Mouse (Mus musculus) small intestine, adult 2 months (tissue): ENCODE results near the gene Fermt3. TPM values are rescaled to one million over a fixed set of nuclear protein-coding genes. Genes with fewer than 3 reads are reported as not detected.
"Not testable (repeated sequence)": the region's sequence is repeated elsewhere in the genome, so short reads cannot be mapped to it uniquely, and the experiment has no call there.

Experiments
- H3K27ac ChIP-seq: fragments of 200-500 bp; 2 replicates; pipeline ENCODE4 v1.5.1; 2012; ENCODE audit warnings: low read depth, low read length, control low read depth, inconsistent platforms; ENCODE audit not compliant: insufficient read depth
- H3K27me3 ChIP-seq: fragments of 200-500 bp; 2 replicates; pipeline ENCODE4 v1.6.1; 2012; ENCODE audit warnings: mild to moderate bottlenecking, moderate library complexity, low read length, inconsistent platforms; ENCODE audit not compliant: control insufficient read depth, insufficient read depth
- H3K36me3 ChIP-seq: fragments of 200-500 bp; 2 replicates; pipeline ENCODE4 v1.6.1; 2012; ENCODE audit warnings: mild to moderate bottlenecking, low read length, control low read depth, inconsistent platforms; ENCODE audit not compliant: control insufficient read depth, insufficient read depth
- H3K4me1 ChIP-seq: fragments of 200-500 bp; 2 replicates; pipeline ENCODE4 v1.6.1; 2012; ENCODE audit warnings: low read length, inconsistent platforms, mixed read lengths; ENCODE audit not compliant: control insufficient read depth, insufficient read depth, insufficient read length
- H3K4me3 ChIP-seq: fragments of 200-500 bp; 2 replicates; pipeline ENCODE4 v1.5.1; 2012; ENCODE audit warnings: low read depth, mild to moderate bottlenecking, control low read depth, inconsistent platforms, low read length, moderate library complexity
- CTCF ChIP-seq: fragments of 200-500 bp; IDR thresholded peaks from 2 replicates; pipeline ENCODE4 v1.5.1; 2012; ENCODE audit warnings: low read depth, mild to moderate bottlenecking, control low read depth, inconsistent platforms, low read length, moderate library complexity, mixed read lengths; ENCODE audit not compliant: insufficient replicate concordance, insufficient read length; ENCODE audit errors: extremely low read depth
- POLR2A ChIP-seq: fragments of 200-500 bp; IDR thresholded peaks from 2 replicates; pipeline ENCODE4 v1.6.1; 2012; ENCODE audit warnings: low read depth, mild to moderate bottlenecking, control low read depth, inconsistent platforms, low read length, moderate library complexity
- WGBS: fragments of 180-500 bp; shearing (Covaris S2); methylation state at CpG from one replicate; pipeline ENCODE4 v1.1.7; 2018; 5-methylcytosine and 5-hydroxymethylcytosine counted together
- polyA plus RNA-seq: library from polyadenylated mRNA; depleted of rRNA; stranded (reverse); fragments of >200 nt; gene quantifications from 2 replicates; pipeline ENCODE4 v1.2.3, GENCODE M21; 2012

Gene Fermt3
- polyA plus RNA-seq, 1 experiment: 18.6 TPM

DNA sequence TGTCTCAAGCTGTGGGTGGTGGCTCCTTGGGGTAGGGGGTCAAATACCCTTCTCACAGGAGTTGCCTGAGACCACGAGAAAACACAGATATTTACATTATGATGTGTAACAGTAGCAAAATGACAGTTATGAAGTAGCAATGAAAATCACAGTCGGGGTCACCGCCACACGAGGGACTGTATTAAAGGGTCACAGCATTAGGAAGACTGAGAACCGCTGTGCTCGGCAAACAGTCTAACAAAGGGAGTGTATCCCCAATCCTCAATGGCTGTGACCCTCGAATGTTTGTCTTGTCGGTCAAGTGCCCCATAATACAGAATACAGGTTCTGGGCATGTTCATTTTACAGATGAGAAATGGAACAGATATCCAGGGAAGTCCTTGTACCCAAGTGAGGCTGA, 25.3 kb downstream of the Fermt3 start:
- Histone ChIP-seq H3K27ac (no peak overlapping the region), H3K36me3 (peaks cover 4% of the 10 kb centered on the region), H3K27me3 (no peaks in the 10 kb centered on the region), H3K4me3 (no peak overlapping the region), H3K4me1 (peaks cover 14% of the 10 kb centered on the region)
- 88% methylated on average over 8 of the region's 8 CpGs for WGBS
- TF ChIP-seq CTCF: no peak
- TF ChIP-seq POLR2A: no peak

- 61% methylated on average over 14 of the region's 14 CpGs for WGBS
- Histone ChIP-seq H3K36me3 (no peaks in the 10 kb centered on the region), H3K27me3 (no peaks in the 10 kb centered on the region), H3K27ac (peak overlapping the region; percentile 25; the same call in 1 of the 2 replicates), H3K4me3 (peak overlapping the region; percentile 88), H3K4me1 (peaks cover 14% of the 10 kb centered on the region)
- no peak for TF ChIP-seq POLR2A
- no peak for TF ChIP-seq CTCF
Observed at GRCm38 (mm10) chr19:6993011-6993770, 26.1 kb downstream of the Fermt3 start.

DNA sequence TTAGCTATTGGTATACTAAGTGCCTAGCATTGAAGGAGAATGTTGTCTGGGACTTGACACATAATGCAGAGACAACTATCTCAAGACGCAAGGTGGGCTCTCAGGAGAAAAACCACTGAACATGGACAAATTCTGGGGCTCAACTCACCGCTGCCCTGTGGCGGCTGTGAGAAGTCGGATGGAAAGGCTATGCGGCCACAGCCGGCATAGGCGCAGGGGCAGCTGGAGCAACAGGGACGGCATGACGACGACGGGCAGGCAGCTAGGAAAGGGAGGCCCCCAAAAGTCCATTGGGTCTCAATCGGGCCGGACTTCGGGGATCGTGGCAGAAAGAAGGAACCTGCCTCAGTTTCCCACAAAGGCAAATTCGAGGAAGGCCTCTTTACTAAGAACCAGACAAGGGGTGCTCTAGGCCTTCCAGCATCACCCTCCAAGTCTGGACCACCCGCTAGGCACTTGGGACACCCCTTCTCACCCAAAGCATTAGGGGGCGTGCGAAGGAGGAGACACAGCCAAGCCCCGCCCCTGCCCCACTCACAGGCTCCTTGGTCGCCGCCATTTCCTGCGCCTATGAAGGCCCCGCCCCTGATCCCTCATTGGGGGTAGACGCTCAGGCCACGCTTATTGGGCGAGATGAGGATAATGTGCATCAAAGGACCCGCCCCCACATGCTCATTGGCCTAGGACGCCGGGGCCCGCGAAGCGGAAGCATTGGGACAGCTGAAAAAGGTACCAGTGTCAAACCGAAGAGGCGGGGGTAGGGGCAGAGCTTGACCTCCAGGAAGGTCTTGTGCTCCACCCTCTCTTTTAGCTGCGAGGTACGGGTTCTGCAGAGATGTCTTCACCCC, 27.0 kb downstream of the Fermt3 start, which contains the start of gene Dnajc4:
Dnajc4 (minus strand) TSS at position 562 of the 848 bp plus-strand sequence.
- Histone ChIP-seq H3K27ac (peak within 1 kb of the TSS; percentile 25), H3K4me3 (peak within 1 kb of the TSS; percentile 88), H3K36me3 (no peaks in the 10 kb centered on the region), H3K4me1 (peaks cover 20% of the 10 kb centered on the region), H3K27me3 (no peaks in the 10 kb centered on the region)
- TF ChIP-seq CTCF: no peak
- TF ChIP-seq POLR2A: peak; percentile 56; the same call in 1 of the 2 replicates
- under 1% methylated on average over 37 of the region's 37 CpGs for WGBS

- WGBS: 97% methylated on average over 6 of the region's 6 CpGs
- not testable (repeated sequence) for H3K4me3 ChIP-seq, H3K27me3 ChIP-seq, H3K27ac ChIP-seq, H3K36me3 ChIP-seq
- H3K4me1 ChIP-seq: peaks cover 16% of the 10 kb centered on the region
Observed at GRCm38 (mm10) chr19:6991166-6991565, 28.1 kb downstream of the Fermt3 start.

DNA sequence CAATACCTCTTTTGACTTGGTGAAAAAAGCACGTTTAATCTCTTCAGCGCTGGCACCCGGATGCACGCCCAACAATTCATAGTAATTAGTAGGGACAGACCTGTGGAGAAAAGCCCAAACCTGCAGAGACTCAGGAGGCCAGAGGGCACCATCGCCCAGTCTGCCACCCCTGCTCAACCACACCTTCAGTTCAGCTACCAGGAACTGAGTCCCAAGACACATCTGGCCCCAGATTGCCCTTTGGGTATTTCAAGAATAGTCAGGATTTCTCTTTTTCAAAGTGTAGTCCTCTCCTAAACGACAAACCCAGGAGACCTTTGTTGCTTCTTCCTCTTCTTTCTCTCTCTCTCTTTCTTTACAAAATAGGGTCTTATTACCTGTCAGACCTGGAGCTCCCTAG, 28.6 kb downstream of the Fermt3 start:
- TF ChIP-seq POLR2A (no peak), CTCF (no peak)
- 70% methylated on average over 6 of the region's 6 CpGs for WGBS
- Histone ChIP-seq H3K4me3 (no peak overlapping the region), H3K27me3 (no peaks in the 10 kb centered on the region), H3K36me3 (no peaks in the 10 kb centered on the region), H3K27ac (no peak overlapping the region), H3K4me1 (peaks cover 16% of the 10 kb centered on the region)

DNA sequence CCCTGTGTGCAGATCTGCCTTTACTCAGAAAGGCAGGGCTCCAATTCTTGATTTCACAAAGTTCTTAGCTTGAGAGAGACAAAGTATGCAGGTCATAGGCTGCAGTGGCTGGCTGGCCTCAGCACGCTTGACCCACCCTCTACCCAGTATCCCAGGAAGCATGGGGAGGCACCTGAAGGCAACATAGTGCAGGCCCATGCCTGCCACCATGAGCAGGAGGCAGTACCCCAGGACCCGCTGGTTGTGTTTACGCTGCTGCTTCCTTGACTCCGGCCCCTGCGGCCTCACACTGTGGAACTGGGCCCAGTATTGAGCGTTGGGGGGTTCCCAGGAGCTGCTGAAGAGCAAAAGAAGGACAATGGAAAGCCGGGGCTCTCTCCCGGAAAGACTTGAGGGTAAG, 30.0 kb downstream of the Fermt3 start:
- WGBS: 94% methylated on average over 8 of the region's 8 CpGs
- Histone ChIP-seq H3K36me3 (no peaks in the 10 kb centered on the region), H3K27ac (no peak overlapping the region), H3K4me3 (no peak overlapping the region), H3K27me3 (no peaks in the 10 kb centered on the region), H3K4me1 (peaks cover 9% of the 10 kb centered on the region)
- TF ChIP-seq CTCF (no peak), POLR2A (no peak)

DNA sequence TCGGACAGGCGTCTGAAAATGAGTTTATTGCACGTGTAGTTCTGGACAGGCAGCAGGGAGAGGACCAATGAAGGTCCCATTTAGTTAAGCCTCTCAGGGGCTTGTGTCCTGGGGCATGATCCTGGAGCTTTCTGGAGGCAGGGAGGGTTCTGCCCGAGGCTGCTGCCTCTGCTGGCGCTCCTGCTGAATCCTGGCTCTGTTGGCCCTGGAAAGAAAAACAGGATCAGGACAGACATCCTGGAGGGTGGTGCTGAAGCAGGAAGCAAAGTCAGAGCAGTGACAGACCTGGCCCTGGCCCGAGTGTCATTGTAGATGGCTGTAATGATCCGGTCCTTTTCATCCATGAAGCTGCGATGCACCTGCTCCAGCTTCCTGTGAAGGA, 31.4 kb downstream of the Fermt3 start:
- WGBS: 2% methylated on average over 8 of the region's 8 CpGs
- no peaks in the 10 kb centered on the region for H3K36me3 ChIP-seq

More for the DNA sequence above, 31.4 kb downstream of the Fermt3 start:
- no peak for TF ChIP-seq POLR2A
- TF ChIP-seq CTCF: no peak
- H3K27me3 ChIP-seq: no peaks in the 10 kb centered on the region
- peaks cover 9% of the 10 kb centered on the region for H3K4me1 ChIP-seq
- H3K27ac ChIP-seq: peak overlapping the region; percentile 47
- H3K4me3 ChIP-seq: peak overlapping the region; percentile 76
